Mouse (Mus musculus) liver, embryonic 14.5 days (tissue): ENCODE results near the gene Optc.

Experiments used
- CTCF ChIP-seq: IDR thresholded peaks from 2 replicates; pipeline ENCODE4 v1.5.1; 2016; ENCODE audit warnings: antibody characterized with exemption, low read depth, control low read depth
- EP300 ChIP-seq: IDR thresholded peaks from 2 replicates; pipeline ENCODE4 v1.6.1; 2016; ENCODE audit warnings: antibody characterized with exemption, low read depth

DNA sequence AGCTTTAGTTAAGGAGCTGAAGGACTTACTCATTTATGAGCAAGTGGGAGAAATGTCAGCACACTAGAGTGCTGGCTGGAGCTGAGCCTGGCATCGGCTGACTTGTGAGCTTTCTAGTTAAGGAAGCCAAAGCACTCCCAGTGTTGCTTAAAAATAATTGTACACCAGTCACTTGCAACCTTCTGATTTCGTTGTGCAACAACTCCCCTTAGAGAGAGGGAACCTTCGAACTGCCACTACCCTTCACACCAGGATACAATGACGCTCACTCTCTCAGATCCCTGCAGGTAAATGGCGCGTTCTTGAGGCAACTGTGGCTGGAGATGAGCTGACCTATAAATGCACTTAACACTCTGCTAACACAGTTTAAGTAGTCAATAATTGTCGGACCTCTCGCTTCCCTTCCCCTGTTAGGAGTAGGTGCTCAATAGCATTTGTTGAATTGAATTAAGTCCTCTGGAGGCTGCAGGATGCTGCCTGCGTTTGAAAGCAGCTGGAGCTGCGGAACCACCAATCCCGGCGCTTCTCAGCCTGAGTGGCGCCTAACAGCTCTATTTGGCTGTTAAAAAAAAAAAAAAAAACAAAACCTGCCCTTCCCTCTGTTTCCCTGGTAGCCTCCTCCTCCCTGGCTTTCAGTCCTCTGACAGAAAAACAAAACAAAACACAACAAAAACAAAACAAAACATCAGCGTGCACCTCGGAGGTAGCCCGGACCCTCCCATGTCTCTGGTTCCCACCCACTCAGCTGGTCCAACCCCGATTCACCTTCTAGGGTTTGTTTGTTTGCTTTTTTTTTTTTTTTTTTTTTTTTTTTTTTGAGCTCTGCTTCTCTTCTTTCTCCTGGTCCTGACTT lies 53.2 kb downstream of the Optc start:
- TF ChIP-seq CTCF, result no peak
- TF ChIP-seq EP300, result no peak
